Mouse (Mus musculus): ENCODE measurements around the gene Faim.

DNA sequence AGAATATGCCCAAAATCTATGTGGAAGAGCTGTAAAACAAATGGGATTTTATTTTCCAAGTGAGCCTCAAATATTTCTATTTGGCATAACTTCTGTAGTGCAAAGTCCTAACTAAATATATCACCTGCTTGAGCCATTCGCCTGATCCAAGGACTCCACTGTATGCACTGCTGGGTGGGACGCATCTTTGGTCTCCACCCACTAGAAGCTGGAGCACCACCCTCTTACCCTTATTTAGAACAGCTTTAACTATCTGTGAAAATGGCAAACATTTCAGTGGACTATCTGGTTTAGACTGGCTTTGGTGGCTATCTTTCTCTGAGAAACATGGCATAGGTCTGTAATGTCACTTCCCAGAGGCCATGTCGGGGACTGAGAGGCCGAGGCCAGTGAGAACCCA, 56.5 kb downstream of the Faim start:
- TF ChIP-seq CTCF (IDR thresholded peaks at IDR 0.05; ENCODE audit: low read depth) (no peak), EP300 (IDR thresholded peaks at IDR 0.05; ENCODE audit: low read depth) (no peak)

All from liver, embryonic 14.5 days (tissue).